Mouse (Mus musculus): Measurements from ENCODE around the gene Vps53.

Vps53 gene

GRCm38 (mm10) chr11:76052496-76052895, 127.0 kb downstream of the Vps53 start:
- no peak for DNase-seq (ENCODE audit: low spot score)

- DNase-seq (ENCODE audit: low spot score) = no peak
These were observed 128.4 kb downstream of the Vps53 start for GRCm38 (mm10) chr11:76050967-76051512.

GRCm38 (mm10) chr11:76050509-76050908, 128.9 kb downstream of the Vps53 start:
- no peak for DNase-seq (ENCODE audit: low spot score)

- DNase-seq (ENCODE audit: low spot score) = no peak
These were observed 134.1 kb downstream of the Vps53 start for GRCm38 (mm10) chr11:76045367-76045766.

GRCm38 (mm10) chr11:76044468-76044867, 135.0 kb downstream of the Vps53 start:
- no peak for DNase-seq (ENCODE audit: low spot score)

- DNase-seq (ENCODE audit: low spot score) = peak; percentile 34
These were observed 136.6 kb downstream of the Vps53 start for GRCm38 (mm10) chr11:76042882-76043281.

GRCm38 (mm10) chr11:76042041-76042638, 137.3 kb downstream of the Vps53 start:
- DNase-seq (ENCODE audit: low spot score) = no peak

GRCm38 (mm10) chr11:76040761-76041376, 138.6 kb downstream of the Vps53 start:
- no peak for DNase-seq (ENCODE audit: low spot score)

- no peak for DNase-seq (ENCODE audit: low spot score)
These were observed 139.3 kb downstream of the Vps53 start for GRCm38 (mm10) chr11:76040106-76040505.

- no peak for DNase-seq (ENCODE audit: low spot score)
These were observed 140.0 kb downstream of the Vps53 start for GRCm38 (mm10) chr11:76039271-76040053.

- DNase-seq (ENCODE audit: low spot score) = no peak
These were observed 141.7 kb downstream of the Vps53 start for GRCm38 (mm10) chr11:76037581-76038294.

- no peak for DNase-seq (ENCODE audit: low spot score)
These were observed 144.3 kb downstream of the Vps53 start for GRCm38 (mm10) chr11:76035182-76035581.

GRCm38 (mm10) chr11:76033836-76034235, 145.6 kb downstream of the Vps53 start:
- DNase-seq (ENCODE audit: low spot score) = no peak

GRCm38 (mm10) chr11:76033359-76033758, 146.1 kb downstream of the Vps53 start:
- no peak for DNase-seq (ENCODE audit: low spot score)

- DNase-seq (ENCODE audit: low spot score) = peak; percentile 40
These were observed 151.4 kb downstream of the Vps53 start for GRCm38 (mm10) chr11:76028072-76028465.

- DNase-seq (ENCODE audit: low spot score) = peak; percentile 89
These were observed 152.0 kb downstream of the Vps53 start, which contains the start of gene Rflnb for GRCm38 (mm10) chr11:76027139-76028071. Gene Rflnb (minus strand): TSS chr11:76027782.

GRCm38 (mm10) chr11:76026527-76027138, 152.8 kb downstream of the Vps53 start:
- DNase-seq (ENCODE audit: low spot score) = peak; percentile 45

- no peak for DNase-seq (ENCODE audit: low spot score)
These were observed 154.3 kb downstream of the Vps53 start for GRCm38 (mm10) chr11:76025080-76025583.

GRCm38 (mm10) chr11:76020916-76021315, 158.5 kb downstream of the Vps53 start:
- no peak for DNase-seq (ENCODE audit: low spot score)

- no peak for DNase-seq (ENCODE audit: low spot score)
These were observed 159.6 kb downstream of the Vps53 start for GRCm38 (mm10) chr11:76019879-76020278.
